Mouse (Mus musculus): ENCODE data around the gene Sfxn5.

DNA sequence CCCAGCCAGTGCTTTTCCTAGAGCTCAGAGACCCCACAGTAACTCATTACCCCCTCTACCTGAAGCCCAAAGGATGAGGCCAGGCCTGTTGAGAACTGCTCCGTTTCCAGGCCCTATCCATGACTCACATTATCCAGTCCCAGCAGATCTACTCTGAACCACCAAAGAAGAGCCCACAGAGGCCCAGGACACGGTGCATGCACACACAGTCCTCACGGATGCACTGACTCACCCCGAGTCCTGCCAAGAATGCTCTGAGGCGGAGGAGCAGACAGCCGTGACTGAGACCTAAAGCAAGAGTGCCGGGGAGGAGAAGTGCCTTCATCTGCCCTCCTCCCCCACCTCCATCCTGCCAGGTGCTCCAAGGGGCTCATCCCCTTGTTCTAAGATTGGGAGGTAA, 16.0 kb upstream of the Sfxn5 start:
- TF ChIP-seq POLR2A (IDR thresholded peaks at IDR 0.05; ENCODE audit: control insufficient read depth, extremely low read depth, insufficient read depth, low read length, poor library complexity) (no peak), CTCF (IDR thresholded peaks at IDR 0.05; ENCODE audit: borderline replicate concordance, control insufficient read depth, extremely low read depth, insufficient read depth, low read length, poor library complexity) (no peak)

Measured in thymus, adult 2 months (tissue).